In genomic region chr2:6267537-6267936, GRCm38 (mm10) we compare ENCODE assay signal across 8 mouse cellular contexts. TPM values are rescaled to one million over a fixed set of nuclear protein-coding genes. Genes with fewer than 3 reads are reported as not detected.
A peak's percentile ranks its signal among the peaks of the same experiment; 100 is the strongest.
DNase-seq lines count a peak whose midpoint lies in the region; ATAC-seq and TF ChIP-seq lines count a peak whose summit lies in the region.

No protein-coding gene starts in this region.

- peak overlapping the region; percentile 6; the same call in 1 of the 2 replicates for H3K4me2 ChIP-seq in hindbrain, embryonic 13.5 days
- no peak overlapping the region for H3K4me2 ChIP-seq in limb, embryonic 14.5 days (replicated peaks; ENCODE audit: low read depth, low read length, severe bottlenecking)
- H3K4me2 ChIP-seq in midbrain, embryonic 14.5 days (ENCODE audit: low read length), result peak overlapping the region; percentile 23; the same call in 1 of the 2 replicates

- no peaks in the 10 kb centered on the region for H3K36me3 ChIP-seq in hindbrain, embryonic 13.5 days
- H3K36me3 ChIP-seq in limb, embryonic 14.5 days (ENCODE audit: control insufficient read depth, insufficient read depth, low read length), result no peaks in the 10 kb centered on the region
- H3K36me3 ChIP-seq in midbrain, embryonic 14.5 days (ENCODE audit: control insufficient read depth, insufficient read depth, low read length), result no peaks in the 10 kb centered on the region

- no peak overlapping the region for H3K9ac ChIP-seq in hindbrain, embryonic 13.5 days
- H3K9ac ChIP-seq in limb, embryonic 14.5 days (ENCODE audit: low read depth, low read length, severe bottlenecking), result no peak overlapping the region
- H3K9ac ChIP-seq in midbrain, embryonic 14.5 days (replicated peaks; ENCODE audit: low read length), result no peak overlapping the region; the same call in 1 of the 2 replicates

- whole genome bisulfite sequencing in hindbrain, embryonic 13.5 days, result 33% methylated on average over 9 of the region's 9 CpGs
- 30% methylated on average over 9 of the region's 9 CpGs for whole genome bisulfite sequencing in limb, embryonic 14.5 days
- 22% methylated on average over 9 of the region's 9 CpGs for WGBS in midbrain, embryonic 14.5 days

- ATAC-seq in cerebellum, adult (ENCODE audit: insufficient number of reproducible peaks, low FRiP score, low TSS enrichment), result no peak; the same call in 1 of the 2 replicates
- ATAC-seq in hindbrain, embryonic 13.5 days (ENCODE audit: low FRiP score), result peak; percentile 43
- peak; percentile 63 for ATAC-seq in limb, embryonic 14.5 days (ENCODE audit: low FRiP score, low read depth)
- peak; percentile 46; the same call in 1 of the 2 replicates for ATAC-seq in midbrain, embryonic 14.5 days (ENCODE audit: low FRiP score, low TSS enrichment)

- peak overlapping the region; percentile 76 for H3K27ac ChIP-seq in hindbrain, embryonic 13.5 days
- no peak overlapping the region for H3K27ac ChIP-seq in limb, embryonic 14.5 days (replicated peaks; ENCODE audit: low read depth, low read length)
- H3K27ac ChIP-seq in midbrain, embryonic 14.5 days (replicated peaks; ENCODE audit: low read depth, low read length), result peak overlapping the region; percentile 10

- H3K4me3 ChIP-seq in hindbrain, embryonic 13.5 days, result no peak overlapping the region
- no peak overlapping the region for H3K4me3 ChIP-seq in limb, embryonic 14.5 days (replicated peaks; ENCODE audit: low read length)
- no peak overlapping the region for H3K4me3 ChIP-seq in midbrain, embryonic 14.5 days (replicated peaks; ENCODE audit: low read depth, low read length)

- H3K9me3 ChIP-seq in hindbrain, embryonic 13.5 days, result 0 out of 2 replicates have a peak, but pooled peaks cover 5% of the 10 kb centered on the region
- no peaks in the 10 kb centered on the region for H3K9me3 ChIP-seq in limb, embryonic 14.5 days (ENCODE audit: control insufficient read depth, low read length)
- H3K9me3 ChIP-seq in midbrain, embryonic 14.5 days (ENCODE audit: control insufficient read depth, low read length), result no peaks in the 10 kb centered on the region

- H3K4me1 ChIP-seq in hindbrain, embryonic 13.5 days (replicated peaks), result peaks cover 19% of the 10 kb centered on the region
- peaks cover 19% of the 10 kb centered on the region for H3K4me1 ChIP-seq in limb, embryonic 14.5 days (ENCODE audit: control insufficient read depth, insufficient read depth, low read length)
- H3K4me1 ChIP-seq in midbrain, embryonic 14.5 days (ENCODE audit: control insufficient read depth, insufficient read depth, low read length), result peaks cover 9% of the 10 kb centered on the region

- DNase-seq in cerebellum, adult 8-10 months, result peak; percentile 18
- DNase-seq in adrenal gland, postnatal 10 days, result peak; percentile 81
- peak; percentile 65 to 72 for DNase-seq in frontal cortex, postnatal 36 days (ENCODE audit: low spot score in 2 of 2)
- DNase-seq in limb, embryonic 14.5 days (ENCODE audit: low spot score), result peak; percentile 53
- DNase-seq in midbrain, embryonic 14.5 days, result peak; percentile 68
- peak; percentile 85 for DNase-seq in urinary bladder, postnatal 14 days (ENCODE audit: low spot score)

- peaks cover 3% of the 10 kb centered on the region; the same call in 1 of the 2 replicates for H3K27me3 ChIP-seq in hindbrain, embryonic 13.5 days
- H3K27me3 ChIP-seq in limb, embryonic 14.5 days (ENCODE audit: control insufficient read depth, insufficient read depth, low read length), result no peaks in the 10 kb centered on the region
- no peaks in the 10 kb centered on the region for H3K27me3 ChIP-seq in midbrain, embryonic 14.5 days (ENCODE audit: control insufficient read depth, insufficient read depth, low read length)

- TF ChIP-seq POLR2A in limb, embryonic 14.5 days (IDR thresholded peaks at IDR 0.05; ENCODE audit: borderline replicate concordance, extremely low read depth, insufficient read depth, insufficient read length), result no peak

RNA-seq across cellular contexts. Expression of gene Echdc3, which starts 54.7 kb away (rescaled TPM):
- 10 to 100 TPM; 61.9 to 65.2 TPM for total RNA-seq in adrenal gland, postnatal 10 days (2021)
- polyA plus RNA-seq in hindbrain, embryonic 13.5 days (2015; fragmentation: Nextera tagmentation; extraction: Ambion mirVana), result 1.8 and 2.3 TPM in 2 replicates
- 4.3 and 4.8 TPM in 2 replicates for polyA plus RNA-seq in limb, embryonic 14.5 days (2012; rRNA removed)
- 5.0 and 5.7 TPM in 2 replicates for polyA plus RNA-seq in limb, embryonic 14.5 days (2014; fragmentation: Nextera tagmentation; extraction: Ambion mirVana)
- 0.70 and 1.4 TPM in 2 replicates for polyA plus RNA-seq in midbrain, embryonic 14.5 days (2014; fragmentation: Nextera tagmentation; extraction: Ambion mirVana)

RNA-seq across cellular contexts. Expression of gene Usp6nl, which starts 54.9 kb away (rescaled TPM):
- total RNA-seq in adrenal gland, postnatal 10 days (2021), result 10 to 100 TPM; 27.1 to 28.7 TPM
- polyA plus RNA-seq in hindbrain, embryonic 13.5 days (2015; fragmentation: Nextera tagmentation; extraction: Ambion mirVana), result 6.2 and 7.2 TPM in 2 replicates
- polyA plus RNA-seq in limb, embryonic 14.5 days (2012; rRNA removed), result 11.8 and 11.9 TPM in 2 replicates
- polyA plus RNA-seq in limb, embryonic 14.5 days (2014; fragmentation: Nextera tagmentation; extraction: Ambion mirVana), result 7.5 and 11.5 TPM in 2 replicates
- 8.5 and 13.7 TPM in 2 replicates for polyA plus RNA-seq in midbrain, embryonic 14.5 days (2014; fragmentation: Nextera tagmentation; extraction: Ambion mirVana)

Comparison
In these comparisons a context has a peak if more than half of its experiments do, and no peak if none do; other contexts are left out.
1. DNase-seq: peak in every context shown above with its lines; median percentile 85 in urinary bladder, postnatal 14 days; 81 in adrenal gland, postnatal 10 days; 68 in frontal cortex, postnatal 36 days; 68 in midbrain, embryonic 14.5 days; 53 in limb, embryonic 14.5 days; 18 in cerebellum, adult 8-10 months.